Mouse (Mus musculus) thymus, adult 18-20 months (tissue): ENCODE data around the gene Foxj3.
"Not testable (repeated sequence)": the region's sequence is repeated elsewhere in the genome, so short reads cannot be mapped to it uniquely, and the experiment has no call there.

Experiments used
- DNase-seq, 2 experiments: peaks; one replicate each; pipeline ENCODE4 v3.0.0; 2022; ENCODE audit warnings: mixed read lengths in 2 of 2

Gene Foxj3

GRCm38 (mm10) chr4:119574504-119574903 is 37.7 kb downstream of the Foxj3 start:
- no peak for DNase-seq

- DNase-seq = no peak
These were observed 38.7 kb downstream of the Foxj3 start for GRCm38 (mm10) chr4:119575459-119575858.

- no peak for DNase-seq
These were observed 51.2 kb downstream of the Foxj3 start for GRCm38 (mm10) chr4:119588037-119588436.

- DNase-seq = no peak
These were observed 52.6 kb downstream of the Foxj3 start for GRCm38 (mm10) chr4:119589423-119589822.

- no peak for DNase-seq
These were observed 53.2 kb downstream of the Foxj3 start for GRCm38 (mm10) chr4:119590027-119590426.

- no peak for DNase-seq
These were observed 55.7 kb downstream of the Foxj3 start for GRCm38 (mm10) chr4:119592479-119592878.

- no peak for DNase-seq
These were observed 57.5 kb downstream of the Foxj3 start for GRCm38 (mm10) chr4:119594331-119594730.

GRCm38 (mm10) chr4:119599605-119600004 is 62.8 kb downstream of the Foxj3 start:
- DNase-seq = no peak

- DNase-seq = no peak
These were observed 72.7 kb downstream of the Foxj3 start for GRCm38 (mm10) chr4:119609488-119609887.

GRCm38 (mm10) chr4:119614078-119614477 is 77.3 kb downstream of the Foxj3 start:
- no peak for DNase-seq

GRCm38 (mm10) chr4:119614724-119615123 is 77.9 kb downstream of the Foxj3 start:
- no peak for DNase-seq

GRCm38 (mm10) chr4:119626081-119626645 is 89.4 kb downstream of the Foxj3 start:
- DNase-seq = no peak

- DNase-seq = no peak
These were observed 90.1 kb downstream of the Foxj3 start for GRCm38 (mm10) chr4:119626876-119627275.

GRCm38 (mm10) chr4:119627317-119627716 is 90.5 kb downstream of the Foxj3 start:
- DNase-seq = no peak

- not testable (repeated sequence) for DNase-seq
These were observed 91.6 kb downstream of the Foxj3 start for GRCm38 (mm10) chr4:119628363-119628762.

- DNase-seq = no peak
These were observed 94.5 kb downstream of the Foxj3 start for GRCm38 (mm10) chr4:119631115-119631919.

GRCm38 (mm10) chr4:119632721-119633120 is 95.9 kb downstream of the Foxj3 start:
- no peak for DNase-seq

GRCm38 (mm10) chr4:119633342-119633741 is 96.5 kb downstream of the Foxj3 start:
- DNase-seq = no peak

GRCm38 (mm10) chr4:119633948-119634347 is 97.1 kb downstream of the Foxj3 start:
- DNase-seq = no peak

GRCm38 (mm10) chr4:119634908-119635660 is 98.3 kb downstream of the Foxj3 start:
- no peak for DNase-seq

- no peak for DNase-seq
These were observed 98.9 kb downstream of the Foxj3 start for GRCm38 (mm10) chr4:119635686-119636085.

- DNase-seq = no peak
These were observed 99.9 kb downstream of the Foxj3 start for GRCm38 (mm10) chr4:119636731-119637130.

- no peak for DNase-seq
These were observed 100.5 kb downstream of the Foxj3 start, which contains the start of gene Guca2a for GRCm38 (mm10) chr4:119637176-119637845. TSS of gene Guca2a (plus strand) at chr4:119637704.
